Mouse (Mus musculus) ES-Bruce4 (cell line): ENCODE data around the gene Ipo11. TPM values are rescaled to one million over a fixed set of nuclear protein-coding genes. Genes with fewer than 3 reads are reported as not detected.

Source experiments
- H3K27ac ChIP-seq: 2 replicates; pipeline ENCODE4 v1.5.1; 2012; ENCODE audit warnings: low read length, inconsistent platforms; ENCODE audit not compliant: insufficient read depth
- H3K27me3 ChIP-seq: 2 replicates; pipeline ENCODE4 v1.6.1; 2012; ENCODE audit warnings: mild to moderate bottlenecking, low read length, inconsistent platforms; ENCODE audit not compliant: control insufficient read depth, poor library complexity, insufficient read depth, severe bottlenecking
- H3K36me3 ChIP-seq: 2 replicates; pipeline ENCODE4 v1.6.1; 2012; ENCODE audit warnings: inconsistent platforms, mild to moderate bottlenecking, low read length, moderate library complexity; ENCODE audit not compliant: control insufficient read depth, poor library complexity, insufficient read depth, severe bottlenecking
- H3K4me1 ChIP-seq: one replicate; pipeline ENCODE4 v1.8.1; 2011; ENCODE audit warnings: low read length; ENCODE audit not compliant: control insufficient read depth, insufficient read depth
- H3K4me3 ChIP-seq: 2 replicates; pipeline ENCODE4 v1.5.1; 2011; ENCODE audit warnings: low read depth, mild to moderate bottlenecking, low read length
- H3K9ac ChIP-seq: 2 replicates; pipeline ENCODE4 v1.6.1; 2012; ENCODE audit warnings: low read depth, mild to moderate bottlenecking, inconsistent platforms; ENCODE audit not compliant: poor library complexity, severe bottlenecking
- H3K9me3 ChIP-seq: replicated peaks from 2 replicates; pipeline ENCODE4 v1.6.1; 2012; ENCODE audit warnings: mild to moderate bottlenecking, low read length, inconsistent platforms; ENCODE audit not compliant: control insufficient read depth, poor library complexity, insufficient read depth, severe bottlenecking
- CTCF ChIP-seq: IDR thresholded peaks from one replicate; pipeline ENCODE4 v1.8.1; 2011; ENCODE audit warnings: low read depth, low read length
- EP300 ChIP-seq: IDR thresholded peaks from 2 replicates; pipeline ENCODE4 v1.6.1; 2011; ENCODE audit warnings: low read depth, low read length; ENCODE audit not compliant: insufficient read depth
- POLR2A ChIP-seq: IDR thresholded peaks from one replicate; pipeline ENCODE4 v1.8.1; 2011; ENCODE audit warnings: low read length; ENCODE audit not compliant: insufficient read depth
- polyA plus RNA-seq: library from polyadenylated mRNA; stranded (reverse); fragments of >200 nt; gene quantifications from 2 replicates; pipeline ENCODE4 v1.2.4, GENCODE M21; 2011; ENCODE audit warnings: low read depth; ENCODE audit not compliant: missing spikeins, insufficient read depth, insufficient read length

Ipo11 gene
- polyA plus RNA-seq, 1 experiment: 77.7 TPM

DNA sequence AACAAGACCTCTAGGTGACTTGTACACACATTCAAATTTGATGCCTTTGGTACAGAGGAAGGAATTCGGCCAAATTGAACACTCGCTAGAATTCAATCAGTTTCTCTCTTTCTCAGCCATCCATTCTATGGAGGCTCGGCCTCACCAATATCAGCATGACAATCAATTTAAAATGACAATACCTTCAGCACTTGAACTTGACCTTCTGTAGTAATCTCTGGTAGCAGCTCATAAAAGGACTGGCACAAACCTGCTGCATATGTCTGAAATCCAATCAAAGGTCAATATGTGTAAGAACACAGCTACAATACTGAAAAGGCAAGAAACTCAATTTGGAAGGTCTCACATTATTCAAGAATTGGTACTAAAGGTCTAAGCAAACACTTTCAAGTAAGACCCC is 80.2 kb downstream of the Ipo11 start:
- Histone ChIP-seq H3K9me3 (no peaks in the 10 kb centered on the region), H3K9ac (no peak overlapping the region), H3K36me3 (peaks cover 7% of the 10 kb centered on the region), H3K4me3 (no peak overlapping the region), H3K4me1 (no peaks in the 10 kb centered on the region), H3K27me3 (no peaks in the 10 kb centered on the region), H3K27ac (no peak overlapping the region)
- TF ChIP-seq CTCF: no peak

DNA sequence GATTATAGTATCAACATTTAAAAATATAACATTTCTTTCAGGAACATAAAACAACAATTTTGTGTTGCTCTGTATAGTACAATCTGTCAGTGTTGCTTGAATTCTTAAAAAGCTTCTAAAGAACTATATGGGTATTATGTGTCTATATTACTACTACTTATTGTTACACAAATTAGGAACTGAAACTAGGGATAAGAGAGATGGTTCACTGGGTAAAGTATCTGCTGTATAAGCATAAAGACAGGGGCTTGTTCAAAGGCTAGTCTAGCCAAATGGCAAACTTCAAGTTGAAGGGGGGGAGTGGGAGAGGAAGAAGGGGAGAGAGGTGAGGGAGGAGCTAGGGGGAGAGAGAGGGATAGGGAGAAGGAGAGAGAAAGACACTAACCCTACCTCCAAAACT is 89.2 kb downstream of the Ipo11 start:
- TF ChIP-seq POLR2A (no peak), EP300 (no peak), CTCF (no peak)
- no peak overlapping the region for H3K4me3 ChIP-seq
- no peaks in the 10 kb centered on the region for H3K27me3 ChIP-seq
- H3K36me3 ChIP-seq: peaks cover 2% of the 10 kb centered on the region
- H3K4me1 ChIP-seq: no peaks in the 10 kb centered on the region
- no peak overlapping the region for H3K27ac ChIP-seq
- no peaks in the 10 kb centered on the region for H3K9me3 ChIP-seq
- H3K9ac ChIP-seq: no peak overlapping the region

DNA sequence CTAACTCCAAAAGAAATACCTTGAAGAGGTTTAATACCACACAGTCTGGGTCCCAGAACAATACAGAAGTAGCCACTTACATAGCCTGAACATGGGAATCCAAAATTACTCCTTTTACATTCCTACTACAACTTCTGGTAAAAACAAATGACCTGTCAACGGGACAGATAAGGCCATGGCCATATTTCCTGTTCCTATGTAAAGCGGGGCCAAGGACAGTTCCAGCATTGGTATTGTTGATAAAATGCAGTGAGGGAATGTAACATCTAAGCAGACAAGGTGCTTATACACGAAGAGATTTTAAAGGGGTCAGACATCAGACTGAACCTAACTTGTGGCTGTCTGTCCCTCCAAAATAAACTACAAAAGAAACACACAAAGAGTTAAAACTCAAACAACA is 91.8 kb downstream of the Ipo11 start:
- Histone ChIP-seq H3K27ac (no peak overlapping the region), H3K4me1 (no peaks in the 10 kb centered on the region), H3K9ac (no peak overlapping the region), H3K9me3 (no peaks in the 10 kb centered on the region), H3K4me3 (no peak overlapping the region), H3K36me3 (peaks cover 2% of the 10 kb centered on the region), H3K27me3 (no peaks in the 10 kb centered on the region)
- TF ChIP-seq POLR2A (no peak), CTCF (no peak), EP300 (no peak)

DNA sequence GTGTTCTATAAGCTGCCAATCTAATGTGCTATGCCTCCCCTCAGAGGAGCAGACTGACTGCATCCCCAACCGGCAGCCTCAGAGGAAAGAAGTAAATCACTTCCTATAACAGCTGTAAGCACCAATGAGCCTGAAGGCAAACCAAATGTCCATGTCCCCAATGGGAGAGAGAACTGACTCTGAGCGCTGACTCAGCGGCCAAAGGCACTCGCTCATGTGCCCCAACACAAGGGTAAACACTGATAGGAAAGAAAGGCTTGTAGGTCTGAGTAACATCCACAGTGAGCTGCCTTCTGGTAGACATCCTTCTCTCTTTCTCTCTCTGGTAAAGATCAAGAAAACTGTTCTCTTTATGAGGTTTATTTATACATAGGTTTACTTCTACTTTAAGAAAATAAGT is 94.2 kb downstream of the Ipo11 start:
- Histone ChIP-seq H3K9ac (no peak overlapping the region), H3K27me3 (no peaks in the 10 kb centered on the region), H3K4me1 (no peaks in the 10 kb centered on the region), H3K9me3 (no peaks in the 10 kb centered on the region), H3K4me3 (no peak overlapping the region), H3K27ac (no peak overlapping the region), H3K36me3 (peaks cover 2% of the 10 kb centered on the region)
- TF ChIP-seq EP300 (no peak), POLR2A (no peak), CTCF (no peak)

DNA sequence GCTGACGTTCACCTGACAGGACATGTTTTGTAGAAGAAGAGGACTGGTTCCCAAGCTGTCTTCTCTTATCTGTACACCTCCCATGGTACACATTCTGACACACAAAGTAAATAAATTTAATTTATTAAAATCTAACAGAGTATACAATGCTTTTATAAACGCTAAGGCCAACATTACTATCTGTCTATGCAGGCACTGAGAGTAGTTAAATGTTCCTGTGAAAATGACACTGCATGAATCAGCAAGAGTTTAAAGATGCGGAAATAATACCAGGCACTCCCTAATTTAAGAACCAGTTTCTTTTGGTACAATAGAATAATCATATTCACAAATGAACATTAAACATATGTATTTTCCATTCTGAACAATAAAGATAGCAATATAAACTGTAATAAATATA is 98.0 kb downstream of the Ipo11 start:
- TF ChIP-seq EP300 (no peak), POLR2A (no peak), CTCF (no peak)
- Histone ChIP-seq H3K27ac (no peak overlapping the region), H3K9ac (no peak overlapping the region), H3K4me3 (no peak overlapping the region), H3K9me3 (no peaks in the 10 kb centered on the region), H3K36me3 (peaks cover 7% of the 10 kb centered on the region; the same call in 1 of the 2 replicates), H3K4me1 (no peaks in the 10 kb centered on the region), H3K27me3 (no peaks in the 10 kb centered on the region)

DNA sequence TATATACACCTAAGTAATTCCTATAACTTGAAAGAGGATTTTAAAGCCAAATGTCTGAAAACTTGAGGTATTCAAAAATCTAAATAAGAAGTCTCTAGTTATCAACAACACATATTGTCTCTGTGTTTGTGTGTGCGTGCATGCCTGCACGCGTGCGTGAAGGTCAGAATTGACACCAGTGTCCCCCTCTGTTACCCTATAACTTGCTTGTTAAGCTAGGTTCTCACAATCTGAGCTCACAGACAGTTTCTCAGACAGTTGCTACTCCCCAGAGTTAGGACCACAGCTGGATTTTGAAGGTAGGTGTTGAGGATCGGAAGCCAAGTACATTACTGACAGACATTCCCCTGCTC is 100.3 kb downstream of the Ipo11 start:
- Histone ChIP-seq H3K4me3 (no peak overlapping the region), H3K36me3 (peaks cover 7% of the 10 kb centered on the region; the same call in 1 of the 2 replicates), H3K9ac (no peak overlapping the region), H3K4me1 (no peaks in the 10 kb centered on the region), H3K9me3 (no peaks in the 10 kb centered on the region), H3K27me3 (no peaks in the 10 kb centered on the region), H3K27ac (no peak overlapping the region)
- TF ChIP-seq EP300 (no peak), POLR2A (no peak), CTCF (no peak)
